Mouse (Mus musculus): ENCODE results near the gene Efhb. TPM values are rescaled to one million over a fixed set of nuclear protein-coding genes. Genes with fewer than 3 reads are reported as not detected.

The Efhb gene
- total RNA-seq, 2 experiments from 2014 or later: 0.13 to 0.20 TPM

- peak; percentile 12 to 33 for DNase-seq (ENCODE audit: low spot score in 2 of 2)
- intact Hi-C loops (cut with DNase I): loop anchor here (2.0 kb wide), 1 partner anchor 827 kb away; no protein-coding TSS in a partner anchor
Observed at GRCm38 (mm10) chr17:53387581-53388473, 75.3 kb downstream of the Efhb start.

DNA sequence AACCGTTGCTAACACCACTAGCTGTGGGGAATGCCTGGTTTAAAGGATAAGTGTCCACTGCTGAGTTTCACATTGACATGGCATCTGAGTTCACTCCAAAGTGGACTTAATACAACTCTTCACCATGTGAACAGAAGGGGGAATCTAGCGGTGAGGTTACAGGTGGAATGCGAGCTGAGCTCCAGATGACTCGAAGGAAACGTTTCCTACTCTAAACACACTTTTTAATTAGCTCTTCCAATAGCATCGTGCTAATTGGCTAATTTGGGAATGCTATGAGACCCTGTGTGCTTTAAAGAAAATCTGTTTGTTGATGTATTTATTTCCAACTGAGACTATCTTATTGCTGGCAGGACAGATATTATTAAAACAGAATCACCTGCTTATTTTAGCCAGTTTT, 76.3 kb downstream of the Efhb start:
- DNase-seq (ENCODE audit: low spot score in 2 of 2): no peak
- intact Hi-C loops (cut with DNase I): no loop called here

DNA sequence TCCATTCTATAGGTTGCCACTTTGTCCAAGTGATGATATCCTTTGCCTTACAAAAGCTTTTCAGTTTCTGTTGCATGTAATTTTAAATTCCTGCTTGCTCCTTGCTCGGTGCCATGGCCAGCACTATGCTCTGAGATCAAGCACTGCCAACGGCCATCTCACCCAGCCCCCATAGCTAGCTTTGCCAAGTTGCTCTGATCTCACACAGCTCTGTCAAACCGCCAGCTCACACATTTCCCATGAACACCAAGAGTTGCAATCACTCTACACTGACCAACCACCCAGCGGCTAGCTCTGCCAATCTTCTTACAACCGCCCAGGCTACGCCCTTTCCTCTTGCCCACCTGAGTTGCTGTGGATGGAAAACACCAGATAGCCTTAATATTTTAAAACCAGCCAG, 99.0 kb downstream of the Efhb start:
- no peak for DNase-seq (ENCODE audit: low spot score in 2 of 2)
- intact Hi-C loops (cut with DNase I): no loop called here

Other genes with a start within 250 kb of the Efhb start
- 100 to 1,000 TPM; 122 to 129 TPM for gene Rab5a, start 15.9 kb upstream of the Efhb start, total RNA-seq (2021)
- gene Pp2d1, start 76.1 kb upstream of the Efhb start, total RNA-seq (2021): not detected
- gene Kat2b, start 103.5 kb upstream of the Efhb start, total RNA-seq (2021): 10 to 100 TPM; 10.9 to 12.5 TPM
- under 1 TPM; 0.22 to 0.49 TPM for gene Sgo1, start 226.0 kb upstream of the Efhb start, total RNA-seq (2021)

Data from left cerebral cortex, postnatal 14 days (tissue).